Mouse (Mus musculus): ENCODE results near the gene Sft2d2.

Gene Sft2d2

GRCm38 (mm10) chr1:165193880-165194661 is at the start of gene Sft2d2:
Gene Sft2d2, minus strand, starts transcription at chr1:165194438.
- peak; percentile 98 for DNase-seq

GRCm38 (mm10) chr1:165236321-165237298 is 42.4 kb upstream of the Sft2d2 start, which contains the start of gene Tiprl:
Gene Tiprl, minus strand, starts transcription at chr1:165236996.
- peak; percentile 96 for DNase-seq

GRCm38 (mm10) chr1:165235846-165236245 is 41.6 kb upstream of the Sft2d2 start:
- DNase-seq: no peak

GRCm38 (mm10) chr1:165233806-165234205 is 39.6 kb upstream of the Sft2d2 start:
- DNase-seq: no peak

- DNase-seq: no peak
Measured at GRCm38 (mm10) chr1:165230691-165231090, 36.5 kb upstream of the Sft2d2 start.

- no peak for DNase-seq
Measured at GRCm38 (mm10) chr1:165229577-165229976, 35.3 kb upstream of the Sft2d2 start.

- DNase-seq: no peak
Measured at GRCm38 (mm10) chr1:165217023-165217589, 22.9 kb upstream of the Sft2d2 start.

- DNase-seq: no peak
Measured at GRCm38 (mm10) chr1:165215831-165216230, 21.6 kb upstream of the Sft2d2 start.

- no peak for DNase-seq
Measured at GRCm38 (mm10) chr1:165205591-165205990, 11.4 kb upstream of the Sft2d2 start.

GRCm38 (mm10) chr1:165203488-165204035 is 9.3 kb upstream of the Sft2d2 start:
- no peak for DNase-seq

- DNase-seq: no peak
Measured at GRCm38 (mm10) chr1:165201445-165202012, 7.3 kb upstream of the Sft2d2 start.

GRCm38 (mm10) chr1:165200748-165201147 is 6.5 kb upstream of the Sft2d2 start:
- no peak for DNase-seq

GRCm38 (mm10) chr1:165199639-165200038 is 5.4 kb upstream of the Sft2d2 start:
- no peak for DNase-seq

GRCm38 (mm10) chr1:165198951-165199350 is 4.7 kb upstream of the Sft2d2 start:
- no peak for DNase-seq

GRCm38 (mm10) chr1:165197875-165198274 is 3.6 kb upstream of the Sft2d2 start:
- no peak for DNase-seq

- DNase-seq: no peak
Measured at GRCm38 (mm10) chr1:165195396-165195960, 1.2 kb upstream of the Sft2d2 start.

- DNase-seq: no peak
Measured at GRCm38 (mm10) chr1:165194662-165195013, 400 bp upstream of the Sft2d2 start.

- DNase-seq: no peak
Measured at GRCm38 (mm10) chr1:165193426-165193825, 812 bp downstream of the Sft2d2 start.

- DNase-seq: no peak
Measured at GRCm38 (mm10) chr1:165192714-165193264, 1.4 kb downstream of the Sft2d2 start.

GRCm38 (mm10) chr1:165192102-165192501 is 2.1 kb downstream of the Sft2d2 start:
- no peak for DNase-seq

GRCm38 (mm10) chr1:165191611-165192010 is 2.6 kb downstream of the Sft2d2 start:
- no peak for DNase-seq
